Mouse (Mus musculus) embryonic facial prominence, embryonic 12.5 days (tissue): ENCODE data around the gene Slc6a8. TPM values are rescaled to one million over a fixed set of nuclear protein-coding genes. Genes with fewer than 3 reads are reported as not detected.

Source experiments
- ATAC-seq: fragments of 200-750 bp; cut with Nextera tagmentation; 2 replicates; pipeline ENCODE4 v1.8.0; 2017; ENCODE audit not compliant: insufficient number of reproducible peaks, insufficient read depth, low FRiP score, low TSS enrichment
- H3K27ac ChIP-seq: fragments of 300-500 bp; sonication (generic); 2 replicates; pipeline ENCODE4 v1.5.1; 2016; ENCODE audit warnings: mild to moderate bottlenecking
- H3K27me3 ChIP-seq: fragments of 300-500 bp; sonication (generic); 2 replicates; pipeline ENCODE4 v1.6.1; 2016; ENCODE audit warnings: mild to moderate bottlenecking, moderate library complexity
- H3K36me3 ChIP-seq: fragments of 300-500 bp; sonication (generic); 2 replicates; pipeline ENCODE4 v1.6.1; 2016; ENCODE audit warnings: mild to moderate bottlenecking
- H3K4me1 ChIP-seq: fragments of 300-500 bp; sonication (generic); 2 replicates; pipeline ENCODE4 v1.6.1; 2016
- H3K4me2 ChIP-seq: fragments of 300-500 bp; sonication (generic); replicated peaks from 2 replicates; pipeline ENCODE4 v1.6.1; 2016; ENCODE audit warnings: mild to moderate bottlenecking, moderate library complexity
- H3K4me3 ChIP-seq: fragments of 300-500 bp; sonication (generic); 2 replicates; pipeline ENCODE4 v1.5.1; 2016; ENCODE audit warnings: mild to moderate bottlenecking
- H3K9ac ChIP-seq: fragments of 300-500 bp; sonication (generic); 2 replicates; pipeline ENCODE4 v1.6.1; 2016; ENCODE audit warnings: mild to moderate bottlenecking, moderate library complexity
- H3K9me3 ChIP-seq: fragments of 300-500 bp; sonication (generic); 2 replicates; pipeline ENCODE4 v1.6.1; 2016; ENCODE audit warnings: mild to moderate bottlenecking, moderate library complexity
- WGBS: fragments of 180-500 bp; shearing (Covaris S2); methylation state at CpG from one replicate; pipeline ENCODE4 v1.1.7; 2016; 5-methylcytosine and 5-hydroxymethylcytosine counted together
- polyA plus RNA-seq: library from polyadenylated mRNA; unstranded; fragments of >200 nt; fragmentation: Nextera tagmentation; extraction: Ambion mirVana; gene quantifications from 2 replicates; pipeline ENCODE4 v1.2.1, GENCODE M21; 2016

Slc6a8 gene
- polyA plus RNA-seq: 8.3 and 9.0 TPM in 2 replicates

- Histone ChIP-seq H3K27me3 (peaks cover 3% of the 10 kb centered on the region; the same call in 1 of the 2 replicates), H3K27ac (peak within 1 kb of the TSS; percentile 65), H3K4me1 (0 out of 2 replicates have a peak, but pooled peaks cover 6% of the 10 kb centered on the region), H3K4me3 (peak within 1 kb of the TSS; percentile 60), H3K4me2 (peak within 1 kb of the TSS; percentile 67), H3K9ac (peak within 1 kb of the TSS; percentile 78), H3K9me3 (no peaks in the 10 kb centered on the region), H3K36me3 (no peaks in the 10 kb centered on the region)
- WGBS: 14% methylated on average over 41 of the region's 72 CpGs
- peak; percentile 67 for ATAC-seq
Measured at GRCm38 (mm10) chrX:73672879-73673618, at the start of gene Slc6a8. TSS of gene Slc6a8 (plus strand) at chrX:73673150.

- Histone ChIP-seq H3K4me2 (no peak overlapping the region), H3K9me3 (no peaks in the 10 kb centered on the region), H3K4me3 (no peak overlapping the region), H3K9ac (no peak overlapping the region), H3K27ac (no peak overlapping the region), H3K27me3 (no peaks in the 10 kb centered on the region), H3K4me1 (no peaks in the 10 kb centered on the region), H3K36me3 (no peaks in the 10 kb centered on the region)
- ATAC-seq: no peak
Measured at GRCm38 (mm10) chrX:73626981-73627380, 46.0 kb upstream of the Slc6a8 start.

- no peak overlapping the region for H3K9ac ChIP-seq
- ATAC-seq: no peak
- WGBS: 14% methylated on average over 15 of the region's 19 CpGs
- H3K4me2 ChIP-seq: peak overlapping the region; percentile 37
- peaks cover 59% of the 10 kb centered on the region for H3K27me3 ChIP-seq
- H3K36me3 ChIP-seq: no peaks in the 10 kb centered on the region
- peak overlapping the region; percentile 12; the same call in 1 of the 2 replicates for H3K4me3 ChIP-seq
- H3K27ac ChIP-seq: no peak overlapping the region
- H3K4me1 ChIP-seq: no peaks in the 10 kb centered on the region
- H3K9me3 ChIP-seq: no peaks in the 10 kb centered on the region
Measured at GRCm38 (mm10) chrX:73635425-73635824, 37.5 kb upstream of the Slc6a8 start.

GRCm38 (mm10) chrX:73637415-73637814, 35.5 kb upstream of the Slc6a8 start:
- no peak for ATAC-seq
- H3K4me2 ChIP-seq: peak overlapping the region; percentile 57
- no peak overlapping the region for H3K27ac ChIP-seq
- H3K4me3 ChIP-seq: peak overlapping the region; percentile 31
- no peaks in the 10 kb centered on the region for H3K36me3 ChIP-seq
- H3K9ac ChIP-seq: no peak overlapping the region
- H3K4me1 ChIP-seq: no peaks in the 10 kb centered on the region
- peaks cover 61% of the 10 kb centered on the region for H3K27me3 ChIP-seq
- 14% methylated on average over 17 of the region's 19 CpGs for WGBS
- no peaks in the 10 kb centered on the region for H3K9me3 ChIP-seq

GRCm38 (mm10) chrX:73639255-73639675, 33.7 kb upstream of the Slc6a8 start, which contains the start of gene Dusp9:
TSS of gene Dusp9 (plus strand) at chrX:73639419.
- peak within 1 kb of the TSS; percentile 59 for H3K4me2 ChIP-seq
- no peak within 1 kb of the TSS for H3K27ac ChIP-seq
- peak; percentile 81 for ATAC-seq
- no peaks in the 10 kb centered on the region for H3K4me1 ChIP-seq
- no peaks in the 10 kb centered on the region for H3K36me3 ChIP-seq
- peak within 1 kb of the TSS; percentile 35 for H3K4me3 ChIP-seq
- H3K9me3 ChIP-seq: no peaks in the 10 kb centered on the region
- peaks cover 50% of the 10 kb centered on the region for H3K27me3 ChIP-seq
- 20% methylated on average over 28 of the region's 28 CpGs for WGBS
- peak within 1 kb of the TSS; percentile 45 for H3K9ac ChIP-seq

GRCm38 (mm10) chrX:73639901-73640469, 33.0 kb upstream of the Slc6a8 start:
- 24% methylated on average over 40 of the region's 41 CpGs for WGBS
- Histone ChIP-seq H3K9ac (peak overlapping the region; percentile 45), H3K4me1 (no peaks in the 10 kb centered on the region), H3K36me3 (no peaks in the 10 kb centered on the region), H3K27me3 (peaks cover 43% of the 10 kb centered on the region), H3K4me2 (peak overlapping the region; percentile 59), H3K27ac (no peak overlapping the region), H3K4me3 (peak overlapping the region; percentile 35), H3K9me3 (no peaks in the 10 kb centered on the region)
- ATAC-seq: no peak

GRCm38 (mm10) chrX:73645121-73645520, 27.8 kb upstream of the Slc6a8 start:
- H3K27ac ChIP-seq: no peak overlapping the region
- peaks cover 5% of the 10 kb centered on the region for H3K27me3 ChIP-seq
- ATAC-seq: no peak
- no peak overlapping the region for H3K9ac ChIP-seq
- no peaks in the 10 kb centered on the region for H3K36me3 ChIP-seq
- H3K9me3 ChIP-seq: no peaks in the 10 kb centered on the region
- H3K4me3 ChIP-seq: no peak overlapping the region
- no peaks in the 10 kb centered on the region for H3K4me1 ChIP-seq
- H3K4me2 ChIP-seq: no peak overlapping the region
- 30% methylated on average over 4 of the region's 4 CpGs for WGBS

GRCm38 (mm10) chrX:73650869-73651268, 22.1 kb upstream of the Slc6a8 start:
- ATAC-seq: no peak
- H3K27ac ChIP-seq: no peak overlapping the region
- no peak overlapping the region for H3K4me3 ChIP-seq
- H3K9ac ChIP-seq: no peak overlapping the region
- no peaks in the 10 kb centered on the region for H3K36me3 ChIP-seq
- H3K9me3 ChIP-seq: no peaks in the 10 kb centered on the region
- no peaks in the 10 kb centered on the region for H3K4me1 ChIP-seq
- WGBS: 80% methylated on average over 3 of the region's 3 CpGs
- H3K4me2 ChIP-seq: no peak overlapping the region
- no peaks in the 10 kb centered on the region for H3K27me3 ChIP-seq

GRCm38 (mm10) chrX:73653392-73653791, 19.6 kb upstream of the Slc6a8 start:
- ATAC-seq: no peak
- WGBS: 78% methylated on average over 6 of the region's 6 CpGs
- Histone ChIP-seq H3K36me3 (no peaks in the 10 kb centered on the region), H3K4me3 (no peak overlapping the region), H3K9me3 (no peaks in the 10 kb centered on the region), H3K9ac (no peak overlapping the region), H3K4me2 (no peak overlapping the region), H3K4me1 (no peaks in the 10 kb centered on the region), H3K27ac (no peak overlapping the region), H3K27me3 (no peaks in the 10 kb centered on the region)

- H3K4me3 ChIP-seq: no peak overlapping the region
- H3K9me3 ChIP-seq: no peaks in the 10 kb centered on the region
- no peaks in the 10 kb centered on the region for H3K36me3 ChIP-seq
- H3K9ac ChIP-seq: no peak overlapping the region
- no peaks in the 10 kb centered on the region for H3K4me1 ChIP-seq
- ATAC-seq: no peak
- WGBS: 13% methylated on average over 6 of the region's 6 CpGs
- no peak overlapping the region for H3K4me2 ChIP-seq
- H3K27ac ChIP-seq: no peak overlapping the region
- no peaks in the 10 kb centered on the region for H3K27me3 ChIP-seq
Measured at GRCm38 (mm10) chrX:73654177-73654576, 18.8 kb upstream of the Slc6a8 start.

GRCm38 (mm10) chrX:73655529-73655928, 17.4 kb upstream of the Slc6a8 start:
- H3K9me3 ChIP-seq: no peaks in the 10 kb centered on the region
- H3K27ac ChIP-seq: no peak overlapping the region
- H3K36me3 ChIP-seq: no peaks in the 10 kb centered on the region
- ATAC-seq: no peak
- 67% methylated on average over 3 of the region's 3 CpGs for WGBS
- H3K27me3 ChIP-seq: no peaks in the 10 kb centered on the region
- no peak overlapping the region for H3K4me3 ChIP-seq
- H3K4me2 ChIP-seq: no peak overlapping the region
- H3K9ac ChIP-seq: no peak overlapping the region
- no peaks in the 10 kb centered on the region for H3K4me1 ChIP-seq

- Histone ChIP-seq H3K4me1 (no peaks in the 10 kb centered on the region), H3K4me3 (no peak overlapping the region), H3K4me2 (no peak overlapping the region), H3K9me3 (no peaks in the 10 kb centered on the region), H3K9ac (no peak overlapping the region), H3K27me3 (no peaks in the 10 kb centered on the region), H3K36me3 (no peaks in the 10 kb centered on the region), H3K27ac (no peak overlapping the region)
- no peak for ATAC-seq
- 44% methylated on average over 7 of the region's 7 CpGs for WGBS
Measured at GRCm38 (mm10) chrX:73658391-73658790, 14.6 kb upstream of the Slc6a8 start.
